In genomic region chr7:113143552-113143951, GRCm38 (mm10) we compare ENCODE assay signal across 8 mouse cellular contexts.
DNase-seq lines count a peak whose midpoint lies in the region; ATAC-seq and TF ChIP-seq lines count a peak whose summit lies in the region.

No protein-coding gene starts in this region.

- no peak for TF ChIP-seq POLR2A in cerebellum, adult 2 months (IDR thresholded peaks at IDR 0.05; ENCODE audit: borderline replicate concordance, insufficient read depth, low read length)

- no peak overlapping the region for H3K4me2 ChIP-seq in midbrain, embryonic 11.5 days

- H3K4me3 ChIP-seq in cerebellum, adult 2 months (replicated peaks; ENCODE audit: insufficient read depth, low read depth, low read length), result no peak overlapping the region
- H3K4me3 ChIP-seq in midbrain, embryonic 11.5 days (ENCODE audit: low read depth, low read length), result no peak overlapping the region

- no peak overlapping the region for H3K27ac ChIP-seq in cerebellum, adult 2 months (ENCODE audit: insufficient read depth, low read length)
- H3K27ac ChIP-seq in midbrain, embryonic 11.5 days (ENCODE audit: low read depth, low read length), result no peak overlapping the region

- peak; percentile 98 for TF ChIP-seq CTCF in cerebellum, adult 2 months (IDR thresholded peaks at IDR 0.05; ENCODE audit: borderline replicate concordance, insufficient read depth, low read depth, low read length)

- H3K9me3 ChIP-seq in midbrain, embryonic 11.5 days (ENCODE audit: control insufficient read depth, low read length), result no peaks in the 10 kb centered on the region

- no peaks in the 10 kb centered on the region for H3K27me3 ChIP-seq in cerebellum, adult 2 months (ENCODE audit: control insufficient read depth, insufficient read depth, low read length)
- H3K27me3 ChIP-seq in midbrain, embryonic 11.5 days (ENCODE audit: control insufficient read depth, insufficient read depth, low read length), result no peaks in the 10 kb centered on the region

- no peak overlapping the region for H3K9ac ChIP-seq in midbrain, embryonic 11.5 days (ENCODE audit: low read length)

- H3K4me1 ChIP-seq in cerebellum, adult 2 months (ENCODE audit: control insufficient read depth, insufficient read depth, low read length), result peaks cover 11% of the 10 kb centered on the region
- peaks cover 19% of the 10 kb centered on the region for H3K4me1 ChIP-seq in midbrain, embryonic 11.5 days (ENCODE audit: control insufficient read depth, insufficient read depth, low read length)

- DNase-seq in WW6 (ENCODE audit: low read depth, low spot score), result peak; percentile 58
- peak; percentile 75 to 92 for DNase-seq in cerebellum, adult 2 months
- DNase-seq in frontal cortex, postnatal 14 days (ENCODE audit: low spot score in 2 of 2), result peak; percentile 68 to 93
- DNase-seq in hindlimb bud, embryonic 11.5 days (ENCODE audit: extremely low spot score, low read depth, low spot score), result peak; percentile 58
- peak; percentile 51 to 98 for DNase-seq in left cerebral cortex, adult 8-10 months (ENCODE audit: low spot score in 2 of 2)
- peak; percentile 99 for DNase-seq in midbrain, embryonic 11.5 days (ENCODE audit: low spot score, missing footprints)
- peak; percentile 96 for DNase-seq in right cerebral cortex, postnatal 4 days
- peak; percentile 67 for DNase-seq in yolk sac, embryonic 10.5 days (ENCODE audit: low spot score)

- 0 out of 2 replicates have a peak, but pooled peaks have one; percentile 43 for ATAC-seq in midbrain, embryonic 11.5 days (ENCODE audit: low FRiP score)

- no peaks in the 10 kb centered on the region for H3K36me3 ChIP-seq in midbrain, embryonic 11.5 days (ENCODE audit: control insufficient read depth, insufficient read depth, low read length)

- WGBS in cerebellum, adult 2 months, result 7% methylated on average over 7 of the region's 7 CpGs
- 14% methylated on average over 7 of the region's 7 CpGs for WGBS in midbrain, embryonic 11.5 days
